Mouse (Mus musculus) adrenal gland, adult 8-10 months (tissue): ENCODE results near the gene Mpeg1. TPM values are rescaled to one million over a fixed set of nuclear protein-coding genes. Genes with fewer than 3 reads are reported as not detected.

Source experiments
- DNase-seq: peaks from one replicate; pipeline ENCODE4 v3.0.0; 2022
- total RNA-seq, 4 experiments: library from RNA; stranded (reverse); gene quantifications; 2 replicates each; pipeline ENCODE4 v1.2.4; 2022

Gene Mpeg1
- total RNA-seq, 4 experiments from 2014 or later = 29.9 to 72.1 (median 53.2) TPM

GRCm38 (mm10) chr19:12493453-12494186, 33.0 kb downstream of the Mpeg1 start:
- no peak for DNase-seq

GRCm38 (mm10) chr19:12494187-12494458, 33.5 kb downstream of the Mpeg1 start:
- no peak for DNase-seq

GRCm38 (mm10) chr19:12494972-12495535, 34.5 kb downstream of the Mpeg1 start:
- no peak for DNase-seq

DNA sequence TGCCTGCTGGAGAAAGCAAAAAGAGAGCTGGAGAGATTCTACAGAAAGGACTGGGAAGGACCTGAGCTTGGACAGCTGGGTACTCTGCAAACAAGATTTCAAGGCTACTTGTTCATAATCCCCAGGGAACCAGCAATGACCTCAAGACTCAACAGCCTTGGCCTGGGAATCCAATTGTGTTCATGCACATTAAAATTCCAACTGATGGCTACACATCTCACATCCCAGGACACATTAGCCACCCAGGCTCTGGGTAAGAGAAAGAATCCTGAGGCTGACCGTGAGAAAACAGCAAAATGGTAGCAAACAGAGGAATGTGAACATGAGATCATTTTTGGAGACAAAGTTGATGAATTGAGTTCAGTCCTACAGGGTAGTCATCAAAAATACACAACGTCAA, 35.7 kb downstream of the Mpeg1 start:
- DNase-seq = no peak

- DNase-seq = no peak
Measured at GRCm38 (mm10) chr19:12497909-12498308, 37.3 kb downstream of the Mpeg1 start.

DNA sequence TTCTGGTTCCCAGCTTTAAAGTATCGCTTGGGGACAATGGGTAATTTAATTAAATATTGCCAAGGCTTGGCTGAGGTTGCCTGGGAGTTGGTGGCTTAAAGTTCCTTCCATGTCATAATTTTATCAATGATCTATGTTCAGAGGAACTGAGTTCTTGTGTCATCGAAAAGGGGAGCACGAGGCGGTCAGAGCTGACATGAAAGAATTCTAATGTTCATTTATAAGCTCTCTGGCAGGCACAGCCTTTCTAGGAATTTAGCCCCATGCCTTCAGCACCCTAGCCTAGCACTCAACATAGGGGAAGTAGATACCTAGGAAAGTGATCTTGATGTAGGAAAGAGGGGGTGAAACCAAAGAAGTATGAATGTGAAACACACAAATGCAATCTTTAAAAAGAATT, 37.7 kb downstream of the Mpeg1 start:
- DNase-seq = no peak

DNA sequence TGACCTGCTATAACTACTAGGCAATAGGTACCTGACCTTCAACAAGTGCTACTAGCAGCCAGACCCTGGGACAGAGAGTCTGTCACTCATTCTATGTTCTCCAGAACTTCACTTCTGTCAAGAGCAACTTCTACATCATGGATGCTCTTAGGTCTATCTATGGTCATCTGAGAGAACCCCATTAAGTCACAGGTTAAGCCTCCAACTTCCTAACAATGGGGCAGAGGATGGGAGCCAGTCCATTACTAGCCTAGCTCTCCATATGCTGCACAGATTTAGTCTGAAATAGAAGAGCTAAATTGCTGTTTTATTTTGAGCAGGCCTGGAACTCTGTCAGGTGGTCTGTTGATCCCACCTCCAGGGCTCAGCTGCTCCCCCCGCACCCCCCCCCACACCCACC, 38.4 kb downstream of the Mpeg1 start:
- DNase-seq = no peak

GRCm38 (mm10) chr19:12499485-12499884, 38.9 kb downstream of the Mpeg1 start:
- no peak for DNase-seq

DNA sequence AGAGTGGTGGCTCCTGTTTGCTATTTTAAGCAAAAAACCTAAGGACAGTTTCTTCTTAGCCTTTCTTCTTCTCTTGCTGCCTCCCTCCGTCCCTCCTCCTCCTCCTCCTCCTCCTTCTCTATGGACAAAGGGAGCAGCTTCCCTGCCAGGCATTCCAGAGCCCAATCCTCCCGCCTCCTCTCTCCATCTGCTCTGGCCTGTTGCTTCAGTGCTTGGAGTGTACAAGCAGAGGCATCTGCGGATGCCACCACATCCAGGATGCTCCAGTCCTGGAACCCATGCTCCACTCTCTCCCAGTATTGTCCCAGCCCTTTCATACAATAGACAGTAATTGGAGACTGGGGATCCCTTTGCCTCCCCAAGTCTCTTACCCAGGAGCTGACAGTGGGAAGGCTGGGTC, 39.5 kb downstream of the Mpeg1 start:
- DNase-seq = no peak

GRCm38 (mm10) chr19:12500881-12501311, 40.3 kb downstream of the Mpeg1 start:
- DNase-seq = no peak

GRCm38 (mm10) chr19:12501370-12502347, 41.1 kb downstream of the Mpeg1 start, which contains the start of gene Dtx4:
Gene Dtx4 (minus strand): TSS chr19:12501454.
- DNase-seq = peak; percentile 93

GRCm38 (mm10) chr19:12502756-12503155, 42.2 kb downstream of the Mpeg1 start:
- DNase-seq = no peak

GRCm38 (mm10) chr19:12514621-12515020, 54.0 kb downstream of the Mpeg1 start:
- DNase-seq = no peak

Other genes starting within 250 kb of the Mpeg1 start
- not detected for gene Olfr1432, start 228.2 kb upstream of the Mpeg1 start, total RNA-seq
- not detected for gene Olfr262, start 219.1 kb upstream of the Mpeg1 start, total RNA-seq
- gene Olfr235, start 199.7 kb upstream of the Mpeg1 start, total RNA-seq = not detected
- not detected for gene Olfr1434, start 180.9 kb upstream of the Mpeg1 start, total RNA-seq
- not detected for gene Olfr1436, start 161.6 kb upstream of the Mpeg1 start, total RNA-seq
- gene Olfr1437, start 135.7 kb upstream of the Mpeg1 start, total RNA-seq = not detected
- gene Olfr1438-ps1, start 124.9 kb upstream of the Mpeg1 start, total RNA-seq = not detected
- gene Olfr1440, start 73.5 kb upstream of the Mpeg1 start, total RNA-seq = not detected
- not detected for gene Olfr1441, start 43.3 kb upstream of the Mpeg1 start, total RNA-seq
- not detected for gene Pfpl, start 32.9 kb upstream of the Mpeg1 start, total RNA-seq
- 10 to 100 TPM; 12.6 to 26.3 (median 19.7) TPM for gene Dtx4, start 40.7 kb downstream of the Mpeg1 start, total RNA-seq
- 1 to 10 TPM; 2.2 to 5.5 (median 4.6) TPM for gene Fam111a, start 85.0 kb downstream of the Mpeg1 start, total RNA-seq
- gene Gm4952, start 139.2 kb downstream of the Mpeg1 start, total RNA-seq = under 1 TPM in 1 of 4 experiments, not detected in 3; 0.16 TPM
- not detected for gene Glyat, start 172.5 kb downstream of the Mpeg1 start, total RNA-seq
- gene Olfr1442, start 209.7 kb downstream of the Mpeg1 start, total RNA-seq = not detected
- not detected for gene Olfr1443, start 217.3 kb downstream of the Mpeg1 start, total RNA-seq
- gene Keg1, start 235.0 kb downstream of the Mpeg1 start, total RNA-seq = under 1 TPM in 1 of 4 experiments, not detected in 3; 0.35 TPM